Mouse (Mus musculus): ENCODE data around the gene Txnrd3.

The Txnrd3 gene

DNA sequence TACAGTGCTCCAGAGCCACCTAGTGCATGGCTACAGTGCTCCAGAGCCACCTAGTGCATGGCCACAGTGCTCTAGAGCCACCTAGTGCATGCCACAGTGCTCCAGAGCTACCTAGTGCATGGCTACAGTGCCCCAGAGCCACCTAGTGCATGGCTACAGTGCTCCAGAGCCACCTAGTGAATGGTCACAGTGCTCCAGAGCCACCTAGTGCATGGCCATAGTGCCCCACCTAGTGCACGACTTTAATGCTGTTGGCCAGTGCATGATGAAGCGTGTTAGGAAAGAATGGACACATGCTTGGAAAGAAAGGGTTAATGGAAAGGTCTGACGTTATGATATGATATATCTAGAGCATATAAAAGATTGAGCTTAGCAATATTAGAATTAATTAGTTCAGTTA is 14.6 kb downstream of the Txnrd3 start:
- DNase-seq = no peak

DNA sequence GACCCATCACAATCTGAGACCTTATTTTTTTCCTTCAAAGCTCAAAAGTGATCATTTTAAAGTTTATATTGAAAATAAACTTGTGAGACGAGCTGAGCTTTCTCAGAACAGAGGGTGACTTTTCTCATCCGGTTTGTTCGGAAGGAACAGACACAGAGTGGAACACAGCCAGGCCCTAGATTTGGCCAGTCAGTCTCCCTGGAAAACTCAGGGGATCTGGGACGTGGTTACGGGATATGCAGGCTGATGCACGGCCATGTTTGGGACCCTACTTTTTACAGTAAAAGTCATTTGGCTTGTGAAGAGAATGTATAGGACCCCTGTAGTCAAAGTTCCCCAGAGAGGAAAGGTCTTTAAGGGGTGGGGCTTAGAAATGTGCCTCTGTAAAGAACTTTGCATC is 15.1 kb downstream of the Txnrd3 start:
- DNase-seq = no peak

- DNase-seq = no peak
Measured at GRCm38 (mm10) chr6:89659692-89660423, 16.1 kb downstream of the Txnrd3 start.

DNA sequence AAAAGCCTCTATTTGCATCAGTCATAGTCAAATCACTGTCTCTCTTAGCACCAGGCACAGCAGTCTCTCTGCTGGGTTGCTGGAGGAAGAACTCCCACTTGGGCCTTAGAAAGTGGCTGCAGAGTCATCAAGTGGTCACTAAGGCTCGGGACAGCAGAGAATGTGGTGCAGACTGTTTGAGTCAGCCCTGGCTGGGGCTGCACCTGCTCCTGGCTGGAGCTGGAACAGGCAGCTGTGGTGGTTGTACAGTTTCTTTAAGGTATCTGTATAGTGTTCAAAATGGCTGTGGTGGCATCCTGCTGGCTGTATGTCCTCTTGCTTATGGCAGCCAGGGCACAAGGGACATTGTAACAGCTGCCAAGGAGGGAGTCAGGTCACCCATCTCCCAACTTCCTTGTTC is 16.7 kb downstream of the Txnrd3 start:
- no peak for DNase-seq

GRCm38 (mm10) chr6:89662521-89662920 is 18.7 kb downstream of the Txnrd3 start:
- no peak for DNase-seq

GRCm38 (mm10) chr6:89665155-89665554 is 21.4 kb downstream of the Txnrd3 start:
- DNase-seq = no peak

- DNase-seq = no peak
Measured at GRCm38 (mm10) chr6:89665667-89666066, 21.9 kb downstream of the Txnrd3 start.

DNA sequence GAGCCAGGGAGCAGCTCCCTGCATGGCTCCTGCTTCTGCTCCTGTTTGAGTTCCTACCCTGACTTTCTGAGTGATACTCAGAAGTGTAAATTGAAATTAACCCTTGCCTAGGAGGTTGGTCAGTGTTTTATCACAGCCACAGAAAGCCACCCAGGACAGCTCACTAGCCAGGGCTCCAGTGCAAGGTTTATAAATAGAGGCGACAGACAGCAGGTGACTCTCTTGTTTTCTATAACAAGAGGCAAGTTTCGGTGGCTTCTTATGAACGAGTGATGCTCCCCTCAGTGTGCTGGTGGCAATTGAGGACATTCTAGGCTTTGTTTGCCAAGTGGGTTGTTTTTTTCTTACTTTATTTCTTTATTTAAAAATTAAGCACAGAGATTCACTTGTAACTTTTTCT is 23.2 kb downstream of the Txnrd3 start:
- DNase-seq = no peak

DNA sequence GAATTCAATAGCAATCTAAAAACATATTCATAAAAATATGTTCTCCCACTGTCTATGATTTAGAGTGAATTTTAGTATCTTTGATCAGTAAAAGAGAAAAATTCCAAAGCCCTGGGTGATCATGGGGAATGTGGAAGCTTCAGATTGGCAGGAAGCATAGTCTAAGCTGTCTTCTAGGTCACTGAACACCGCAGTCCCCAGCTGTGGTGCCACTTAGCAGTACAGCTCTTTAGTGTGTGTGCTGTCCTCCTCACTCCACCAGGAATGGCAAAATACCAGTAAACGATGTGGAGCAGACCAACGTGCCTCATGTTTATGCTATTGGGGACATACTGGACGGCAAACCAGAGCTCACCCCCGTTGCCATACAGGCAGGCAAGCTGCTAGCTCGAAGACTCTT is 25.8 kb downstream of the Txnrd3 start:
- DNase-seq = no peak

DNA sequence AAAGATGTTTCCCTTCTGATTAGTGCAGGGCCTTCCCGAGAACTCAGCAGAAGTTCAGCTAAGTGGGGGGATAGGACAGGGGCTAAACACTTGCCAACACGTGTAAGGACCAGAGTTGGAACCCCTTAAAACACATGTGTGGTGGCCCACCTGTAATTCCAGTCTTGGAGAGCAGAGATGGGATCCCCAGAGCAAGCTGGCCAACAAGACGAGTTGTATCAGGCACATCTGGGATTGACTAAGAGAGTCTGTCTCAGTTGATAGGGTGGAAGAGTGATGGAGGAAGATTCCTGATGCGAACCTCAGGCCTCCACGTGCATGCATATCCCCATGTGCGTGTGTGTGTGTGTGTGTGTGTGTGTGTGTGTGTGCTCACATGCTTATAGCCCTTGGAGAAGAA is 27.6 kb downstream of the Txnrd3 start:
- no peak for DNase-seq

GRCm38 (mm10) chr6:89672641-89673040 is 28.9 kb downstream of the Txnrd3 start:
- no peak for DNase-seq

GRCm38 (mm10) chr6:89673135-89673780 is 29.5 kb downstream of the Txnrd3 start:
- DNase-seq = no peak

DNA sequence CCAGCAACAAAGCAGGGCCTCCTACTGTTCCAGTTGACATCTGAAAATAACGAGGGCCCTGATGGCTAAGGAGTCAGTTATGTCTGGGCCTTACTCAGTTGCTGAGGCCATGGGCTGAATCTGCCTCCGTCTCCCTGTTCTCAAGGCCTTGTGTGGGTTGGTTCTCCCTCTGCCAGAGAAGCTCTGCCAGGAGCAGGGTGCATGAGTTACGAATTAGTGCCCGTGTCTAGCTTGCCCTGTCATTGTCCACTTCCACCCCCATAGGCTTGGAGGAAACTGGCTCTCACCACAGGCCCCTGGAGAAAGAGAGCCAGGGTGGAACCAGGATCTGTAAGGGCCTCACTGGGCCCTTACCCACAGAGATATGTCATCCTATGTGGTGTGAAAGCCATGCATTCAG is 34.7 kb downstream of the Txnrd3 start:
- DNase-seq = no peak

DNA sequence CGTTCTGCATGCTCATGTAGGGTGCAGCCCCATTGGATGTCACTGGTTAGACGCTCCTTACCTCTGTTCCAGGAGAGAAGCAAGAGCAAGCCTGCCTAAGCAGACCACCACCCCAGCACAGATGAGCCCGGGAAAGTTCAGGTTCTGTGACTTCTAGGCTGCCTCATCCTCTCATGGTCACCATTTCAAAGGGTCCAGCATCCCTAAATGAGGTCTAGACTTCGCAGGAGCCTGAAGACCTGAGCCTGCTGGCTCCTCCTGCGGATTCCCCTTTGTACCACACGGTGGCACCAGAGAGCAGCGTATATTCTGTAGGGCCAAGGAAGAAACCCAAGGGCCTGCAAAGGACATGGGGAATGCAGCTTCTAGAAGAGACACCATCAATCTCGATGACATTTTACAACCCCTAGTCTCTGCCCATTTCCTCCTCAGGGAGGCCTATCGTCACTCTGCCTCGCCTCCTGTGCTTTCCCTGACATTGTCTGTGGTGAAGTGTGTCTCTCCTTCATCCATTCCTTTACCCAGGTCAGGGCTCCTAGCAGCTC is 35.6 kb downstream of the Txnrd3 start:
- peak; percentile 74 for DNase-seq

GRCm38 (mm10) chr6:89680155-89680554 is 36.4 kb downstream of the Txnrd3 start:
- peak; percentile 85 for DNase-seq

DNA sequence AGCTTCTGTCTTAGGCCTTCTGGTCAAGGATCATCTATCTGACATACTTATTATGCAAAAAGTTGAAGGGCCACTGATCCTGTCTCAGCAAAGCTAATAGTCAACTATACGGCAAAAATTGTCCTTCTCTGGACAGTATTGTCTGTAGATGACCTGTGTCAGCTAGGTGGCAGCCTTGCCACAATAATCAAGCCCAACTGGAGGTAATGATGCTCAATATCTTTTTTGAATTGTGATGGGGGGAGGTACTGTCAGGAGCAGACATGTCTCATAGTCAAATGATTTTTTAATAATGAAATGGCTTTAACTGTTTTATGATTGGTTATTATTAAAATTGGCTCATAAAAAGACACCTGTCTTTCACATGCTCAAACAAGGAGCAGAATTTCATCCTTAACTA is 40.4 kb downstream of the Txnrd3 start:
- DNase-seq = no peak

- no peak for DNase-seq
Measured at GRCm38 (mm10) chr6:89687100-89687499, 43.3 kb downstream of the Txnrd3 start.

DNA sequence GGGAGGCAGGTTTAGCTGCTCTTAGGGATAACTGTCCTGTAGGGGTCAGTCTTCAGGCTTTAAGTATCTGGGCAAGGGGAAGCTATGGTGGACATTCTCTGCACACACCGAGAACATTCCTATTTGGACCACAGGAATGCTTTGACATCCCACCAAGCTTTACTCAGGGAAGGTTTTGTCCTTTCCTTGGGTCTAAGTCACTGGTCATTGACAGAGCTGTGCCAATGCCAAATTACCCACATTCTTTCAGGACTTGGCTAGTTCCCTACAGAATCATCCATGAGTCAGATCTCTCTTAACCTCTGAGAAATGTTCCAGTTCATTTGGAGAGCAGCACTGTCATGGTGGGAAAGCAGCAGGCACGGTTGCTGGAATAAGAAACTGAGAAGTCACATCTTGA is 62.8 kb downstream of the Txnrd3 start:
- no peak for DNase-seq

DNA sequence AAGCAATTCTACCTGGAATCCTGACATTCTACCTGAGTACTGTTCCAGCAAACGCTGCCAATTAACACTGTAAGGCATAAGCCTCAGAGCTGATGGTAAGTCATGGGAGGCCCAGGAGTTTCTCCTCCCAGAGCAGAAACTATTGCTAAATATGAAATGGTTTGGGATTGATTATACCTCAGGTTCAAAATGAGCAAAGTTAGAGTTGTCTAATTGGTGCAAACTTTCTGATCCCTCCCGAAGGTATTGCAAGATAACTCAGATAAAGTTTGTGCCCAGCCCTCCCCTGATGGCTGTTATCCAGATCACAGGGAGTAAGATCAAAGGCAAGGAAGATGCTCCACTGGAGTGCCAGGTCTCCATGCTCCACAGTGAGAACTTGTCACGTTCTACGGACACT is 63.5 kb downstream of the Txnrd3 start, which contains the start of gene Vmn1r40:
Gene Vmn1r40 (plus strand): TSS at position 301 of the 400 bp plus-strand sequence.
- DNase-seq = no peak

GRCm38 (mm10) chr6:89718051-89718450 is 74.3 kb downstream of the Txnrd3 start:
- no peak for DNase-seq
